Mouse (Mus musculus): Measurements from ENCODE around the gene Ctsr.
"Not testable (repeated sequence)": the region's sequence is repeated elsewhere in the genome, so short reads cannot be mapped to it uniquely, and the experiment has no call there.

Gene Ctsr

GRCm38 (mm10) chr13:61164156-61164555 lies at the start of gene Ctsr:
TSS of gene Ctsr (minus strand) at chr13:61164256.
- no peak for DNase-seq

- DNase-seq: no peak
Measured at GRCm38 (mm10) chr13:61203310-61203709, 39.3 kb upstream of the Ctsr start, which contains the start of gene Cts6. TSS of gene Cts6 (minus strand) at chr13:61203410.

DNA sequence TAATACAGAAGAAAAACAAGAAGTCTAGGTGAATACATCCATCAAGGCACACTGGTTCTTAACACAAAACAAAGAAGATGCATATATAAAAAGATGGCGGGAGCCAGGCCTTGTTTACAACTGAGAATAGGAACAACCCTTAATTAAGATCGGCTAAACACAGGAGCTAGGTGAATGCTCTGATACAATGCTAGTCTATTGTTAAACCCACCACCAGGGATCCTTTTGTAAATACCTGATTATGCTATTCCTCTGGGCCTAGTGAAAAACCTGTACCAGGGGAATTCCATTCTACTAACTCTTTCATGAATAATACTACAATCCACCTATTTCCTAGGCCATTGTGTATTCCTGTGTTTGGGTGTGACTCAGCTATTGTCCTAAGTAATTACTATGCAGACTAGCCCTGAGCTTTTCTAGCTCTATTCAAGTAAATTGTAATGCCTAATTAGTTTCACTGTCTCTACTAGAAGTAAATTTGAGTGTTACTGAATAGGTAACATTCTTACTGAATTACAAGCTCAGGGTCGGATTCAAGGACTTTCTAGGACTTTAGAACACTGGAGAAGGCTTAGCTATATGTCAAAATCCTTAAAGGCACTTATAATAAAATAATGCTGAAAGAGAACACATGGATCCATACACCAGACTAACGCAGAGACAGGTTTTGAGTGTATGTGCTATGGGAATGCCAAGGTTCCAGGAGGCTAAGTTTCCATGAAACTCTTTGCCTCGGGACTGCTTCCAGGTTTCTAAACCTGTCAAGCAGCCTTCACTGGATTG lies 21.3 kb upstream of the Ctsr start:
- not testable (repeated sequence) for DNase-seq

DNA sequence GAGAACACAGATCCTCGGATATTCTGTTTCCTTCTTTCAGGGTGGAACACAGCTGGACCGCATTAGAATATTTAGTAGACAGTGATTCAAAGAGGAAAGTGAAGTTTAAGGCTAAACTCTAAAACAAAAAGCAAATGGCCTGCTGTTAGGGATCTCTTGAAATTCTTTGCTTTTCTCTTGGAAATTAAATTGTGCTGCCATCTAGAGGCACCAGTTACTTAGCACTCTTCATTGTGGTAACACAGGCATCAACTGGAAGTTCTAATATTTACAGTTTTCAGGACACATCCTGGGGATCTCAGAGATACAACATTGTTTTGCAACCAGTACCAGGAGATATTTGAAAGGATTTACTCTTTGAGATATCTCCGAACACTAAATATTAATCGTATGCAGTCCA lies 566 bp upstream of the Ctsr start:
- no peak for DNase-seq
